Mouse (Mus musculus): ENCODE measurements around the gene Klrg2. TPM values are rescaled to one million over a fixed set of nuclear protein-coding genes. Genes with fewer than 3 reads are reported as not detected.

Klrg2 gene
- total and polyA plus RNA-seq, 3 experiments = 0.12 to 0.34 (median 0.27) TPM

DNA sequence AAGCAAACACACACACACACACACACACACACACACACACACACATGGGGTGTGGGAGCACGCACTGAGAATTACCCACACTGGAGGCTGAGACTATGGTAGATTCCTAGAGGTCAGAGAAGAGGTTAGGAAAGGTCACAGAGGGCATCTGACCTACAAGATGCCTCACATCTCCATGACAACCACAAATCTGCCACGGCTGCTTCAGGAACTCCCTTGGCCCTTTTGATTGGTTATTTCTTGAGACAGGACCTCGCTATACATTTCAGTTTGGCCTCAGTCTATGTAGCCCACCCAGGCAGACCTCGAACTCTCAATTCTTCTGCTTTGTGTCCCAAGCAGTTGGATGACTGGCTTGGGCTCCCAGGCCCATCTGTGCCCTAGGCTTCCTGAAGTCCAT, 24.6 kb upstream of the Klrg2 start:
- TF ChIP-seq USF1 (IDR thresholded peaks at IDR 0.05; ENCODE audit: low read depth, low read length) (no peak), ZNF384 (IDR thresholded peaks at IDR 0.05; ENCODE audit: low read depth, low read length) (no peak), MAZ (IDR thresholded peaks at IDR 0.05; ENCODE audit: low read depth, low read length) (no peak), HCFC1 (IDR thresholded peaks at IDR 0.05; ENCODE audit: low read depth, low read length) (no peak), RAD21 (IDR thresholded peaks at IDR 0.05; ENCODE audit: low read depth, low read length) (no peak), NELFE (IDR thresholded peaks at IDR 0.05; ENCODE audit: low read depth, low read length) (no peak), SIN3A (IDR thresholded peaks at IDR 0.05; ENCODE audit: low read length) (no peak), TBP (conservative IDR thresholded peaks at IDR 0.05; ENCODE audit: low read depth, low read length) (no peak), PAX5 (IDR thresholded peaks at IDR 0.05; ENCODE audit: low read length) (no peak), SMC3 (IDR thresholded peaks at IDR 0.05; ENCODE audit: low read depth, low read length) (no peak)
- Histone ChIP-seq H3K4me3 (replicated peaks in 1 of 3; ENCODE audit: low read depth in 2 of 3, low read length in 2 of 3, poor library complexity in 1 of 3) (no peak overlapping the region), H3K27me3 (replicated peaks) (peaks cover 46% of the 10 kb centered on the region), H3K4me1 (ENCODE audit: control insufficient read depth in 1 of 2, insufficient read depth in 2 of 2) (peaks cover 5 to 6% of the 10 kb centered on the region in 2 experiments; a peak in 3 of 4 replicates), H3K9ac (ENCODE audit: insufficient read depth, low read depth) (no peak overlapping the region), H3K9me3 (replicated peaks; ENCODE audit: low read length) (no peaks in the 10 kb centered on the region), H3K36me3 (replicated peaks in 1 of 2; ENCODE audit: control insufficient read depth in 1 of 2, insufficient read depth in 1 of 2, low read length in 1 of 2) (no peaks in the 10 kb centered on the region), H3K4me2 (ENCODE audit: insufficient read depth, low read depth, poor library complexity, severe bottlenecking) (no peak overlapping the region), H3K79me2 (replicated peaks; ENCODE audit: control insufficient read depth, extremely low read depth, insufficient read depth, poor library complexity, severe bottlenecking) (no peaks in the 10 kb centered on the region), H3K27ac (ENCODE audit: insufficient read depth, low read depth) (no peak overlapping the region)
- dilution Hi-C loops (cut with MboI; ENCODE audit: extremely low pct_ligation_motif_present, extremely low pct_unique_long_range_greater_than_20kb, low sequenced_read_pairs) (no loop called here), in situ Hi-C loops (cut with MboI; ENCODE audit: low pct_ligation_motif_present, low pct_unique_long_range_greater_than_20kb, low sequenced_read_pairs) (no loop called here)
- DNase-seq (ENCODE audit: extremely low read depth) = no peak

DNA sequence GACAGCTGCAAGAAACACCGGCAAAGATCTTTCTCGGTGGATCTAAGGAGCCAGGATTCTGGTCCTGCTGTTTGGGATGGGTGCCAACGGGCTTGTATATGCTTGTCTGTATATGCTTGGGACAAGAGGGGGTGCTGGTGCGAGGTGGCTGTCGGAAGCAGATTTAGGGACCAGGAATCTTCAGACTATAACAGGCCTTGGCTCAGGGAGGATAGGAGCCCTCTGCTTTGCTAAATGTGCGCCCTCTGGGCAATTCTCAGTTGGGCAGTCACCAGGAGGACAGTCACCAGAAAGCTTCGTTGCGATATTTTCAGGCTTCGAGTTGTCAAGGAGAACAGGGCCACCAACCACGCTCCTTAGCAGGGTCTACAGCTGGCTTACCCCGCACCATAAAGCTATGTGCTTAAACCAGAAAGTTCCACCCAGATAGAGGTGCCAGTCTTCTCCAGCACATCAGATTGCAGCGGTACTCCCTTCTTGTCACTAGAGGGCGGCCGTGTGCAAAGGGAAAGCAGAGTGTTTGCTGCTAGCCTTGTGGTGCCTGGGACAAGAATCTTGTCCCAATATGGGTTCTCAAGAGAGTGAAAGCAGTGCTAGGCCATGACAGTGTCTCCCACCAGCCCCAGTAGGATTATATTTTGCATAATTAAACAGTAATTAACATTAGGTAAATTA, 13.4 kb upstream of the Klrg2 start:
- DNase-seq (ENCODE audit: extremely low read depth) = peak; percentile 83
- H3K27ac ChIP-seq (ENCODE audit: insufficient read depth, low read depth) = no peak overlapping the region
- dilution Hi-C loops (cut with MboI; ENCODE audit: extremely low pct_ligation_motif_present, extremely low pct_unique_long_range_greater_than_20kb, low sequenced_read_pairs) = no loop called here
- no peak overlapping the region for H3K4me3 ChIP-seq (replicated peaks in 1 of 3; ENCODE audit: low read depth in 2 of 3, low read length in 2 of 3, poor library complexity in 1 of 3)
- H3K9me3 ChIP-seq (replicated peaks; ENCODE audit: low read length) = peaks cover 4% of the 10 kb centered on the region
- no peaks in the 10 kb centered on the region for H3K79me2 ChIP-seq (replicated peaks; ENCODE audit: control insufficient read depth, extremely low read depth, insufficient read depth, poor library complexity, severe bottlenecking)
- H3K9ac ChIP-seq (ENCODE audit: insufficient read depth, low read depth) = no peak overlapping the region
- in situ Hi-C loops (cut with MboI; ENCODE audit: low pct_ligation_motif_present, low pct_unique_long_range_greater_than_20kb, low sequenced_read_pairs) = no loop called here
- H3K4me2 ChIP-seq (ENCODE audit: insufficient read depth, low read depth, poor library complexity, severe bottlenecking) = no peak overlapping the region
- H3K36me3 ChIP-seq (replicated peaks in 1 of 2; ENCODE audit: control insufficient read depth in 1 of 2, insufficient read depth in 1 of 2, low read length in 1 of 2) = no peaks in the 10 kb centered on the region
- no peaks in the 10 kb centered on the region for H3K4me1 ChIP-seq (ENCODE audit: control insufficient read depth in 1 of 2, insufficient read depth in 2 of 2)
- TF ChIP-seq POLR2A (IDR thresholded peaks at IDR 0.05; ENCODE audit: low read depth, low read length) (no peak), RAD21 (IDR thresholded peaks at IDR 0.05; ENCODE audit: low read depth, low read length) (peak; percentile 78), UBTF (IDR thresholded peaks at IDR 0.05; ENCODE audit: low read depth, low read length) (no peak), CHD2 (IDR thresholded peaks at IDR 0.05; ENCODE audit: low read length) (no peak), SMC3 (IDR thresholded peaks at IDR 0.05; ENCODE audit: low read depth, low read length) (peak; percentile 91), PAX5 (IDR thresholded peaks at IDR 0.05; ENCODE audit: low read length) (no peak), MAFK (IDR thresholded peaks at IDR 0.05; ENCODE audit: insufficient replicate concordance, low read length) (no peak), RCOR1 (conservative IDR thresholded peaks at IDR 0.05; ENCODE audit: low read depth, low read length) (no peak), ELF1 (IDR thresholded peaks at IDR 0.05; ENCODE audit: low read depth, low read length) (no peak), CHD1 (IDR thresholded peaks at IDR 0.05; ENCODE audit: low read depth, low read length) (no peak), POLR2AphosphoS2 (IDR thresholded peaks at IDR 0.05; ENCODE audit: low read depth, low read length) (no peak), HCFC1 (IDR thresholded peaks at IDR 0.05; ENCODE audit: low read depth, low read length) (no peak), ZC3H11A (IDR thresholded peaks at IDR 0.05; ENCODE audit: low read depth, low read length) (0 out of 2 replicates have a peak, but pooled peaks have one; percentile 24), MYC (IDR thresholded peaks at IDR 0.05; ENCODE audit: low read depth, low read length) (no peak), CTCF (conservative IDR thresholded peaks at IDR 0.05 in 1 of 2, IDR thresholded peaks at IDR 0.05 in 1 of 2; ENCODE audit: low read depth in 2 of 2, low read length in 2 of 2) (peak; percentile 75 to 93), ZNF384 (IDR thresholded peaks at IDR 0.05; ENCODE audit: low read depth, low read length) (no peak), ZKSCAN1 (IDR thresholded peaks at IDR 0.05; ENCODE audit: borderline replicate concordance, low read depth, low read length) (no peak), ZMIZ1 (IDR thresholded peaks at IDR 0.05; ENCODE audit: low read depth, low read length) (no peak), TCF12 (IDR thresholded peaks at IDR 0.05; ENCODE audit: low read depth, low read length) (no peak), MAX (IDR thresholded peaks at IDR 0.05; ENCODE audit: low read length) (no peak), NRF1 (IDR thresholded peaks at IDR 0.05; ENCODE audit: low read depth, low read length) (no peak), NELFE (IDR thresholded peaks at IDR 0.05; ENCODE audit: low read depth, low read length) (no peak), GABPA (IDR thresholded peaks at IDR 0.05; ENCODE audit: insufficient replicate concordance, low read depth, low read length) (no peak), MAZ (IDR thresholded peaks at IDR 0.05; ENCODE audit: low read depth, low read length) (no peak), BHLHE40 (IDR thresholded peaks at IDR 0.05; ENCODE audit: low read depth, low read length) (no peak)
- no peaks in the 10 kb centered on the region for H3K27me3 ChIP-seq (replicated peaks)

All from CH12.LX (cell line).